Mouse (Mus musculus): ENCODE measurements at regions not wholly inside any gene's neighbourhood (a gene's known extent, or its start where the extent isn't known, plus 50 kb on each side); places are given as distances from the start of the nearest gene placed in this dataset.

- DNase-seq (ENCODE audit: extremely low read depth, low read depth): no peak
Observed at GRCm38 (mm10) chr13:84565644-84566532, 343.8 kb downstream of the Tmem161b start.

- DNase-seq (ENCODE audit: extremely low read depth, low read depth): no peak
Observed at GRCm38 (mm10) chr13:84566533-84566832, 344.4 kb downstream of the Tmem161b start.

GRCm38 (mm10) chr13:84569371-84569770 is 347.3 kb downstream of the Tmem161b start:
- no peak for DNase-seq (ENCODE audit: extremely low read depth, low read depth)

- DNase-seq (ENCODE audit: extremely low read depth, low read depth): no peak
Observed at GRCm38 (mm10) chr13:84570206-84570605, 348.1 kb downstream of the Tmem161b start.

GRCm38 (mm10) chr13:84570984-84571844 is 349.1 kb downstream of the Tmem161b start:
- no peak for DNase-seq (ENCODE audit: extremely low read depth, low read depth)

- no peak for DNase-seq (ENCODE audit: extremely low read depth, low read depth)
Observed at GRCm38 (mm10) chr13:84571845-84572193, 349.7 kb downstream of the Tmem161b start.

GRCm38 (mm10) chr13:84572231-84572630 is 350.1 kb downstream of the Tmem161b start:
- DNase-seq (ENCODE audit: extremely low read depth, low read depth): no peak

GRCm38 (mm10) chr13:84596585-84597142 is 374.6 kb downstream of the Tmem161b start:
- DNase-seq (ENCODE audit: extremely low read depth, low read depth): no peak

GRCm38 (mm10) chr13:84602612-84603011 is 380.5 kb downstream of the Tmem161b start:
- DNase-seq (ENCODE audit: extremely low read depth, low read depth): no peak

GRCm38 (mm10) chr13:84612497-84612896 is 390.4 kb downstream of the Tmem161b start:
- no peak for DNase-seq (ENCODE audit: extremely low read depth, low read depth)

GRCm38 (mm10) chr13:84613004-84613403 is 390.9 kb downstream of the Tmem161b start:
- no peak for DNase-seq (ENCODE audit: extremely low read depth, low read depth)

GRCm38 (mm10) chr13:84624691-84625090 is 402.6 kb downstream of the Tmem161b start:
- DNase-seq (ENCODE audit: extremely low read depth, low read depth): no peak

GRCm38 (mm10) chr13:84625527-84625926 is 403.4 kb downstream of the Tmem161b start:
- DNase-seq (ENCODE audit: extremely low read depth, low read depth): no peak

- no peak for DNase-seq (ENCODE audit: extremely low read depth, low read depth)
Observed at GRCm38 (mm10) chr13:84625927-84626326, 403.8 kb downstream of the Tmem161b start.

GRCm38 (mm10) chr13:84626397-84626796 is 404.3 kb downstream of the Tmem161b start:
- no peak for DNase-seq (ENCODE audit: extremely low read depth, low read depth)

- DNase-seq (ENCODE audit: extremely low read depth, low read depth): no peak
Observed at GRCm38 (mm10) chr13:84630686-84631085, 408.6 kb downstream of the Tmem161b start.

- no peak for DNase-seq (ENCODE audit: extremely low read depth, low read depth)
Observed at GRCm38 (mm10) chr13:84632493-84632892, 410.4 kb downstream of the Tmem161b start.

GRCm38 (mm10) chr13:84636831-84637230 is 414.7 kb downstream of the Tmem161b start:
- no peak for DNase-seq (ENCODE audit: extremely low read depth, low read depth)

GRCm38 (mm10) chr13:84637606-84638005 is 415.5 kb downstream of the Tmem161b start:
- DNase-seq (ENCODE audit: extremely low read depth, low read depth): no peak

- no peak for DNase-seq (ENCODE audit: extremely low read depth, low read depth)
Observed at GRCm38 (mm10) chr13:84638401-84638934, 416.4 kb downstream of the Tmem161b start.

GRCm38 (mm10) chr13:84639087-84640022 is 417.3 kb downstream of the Tmem161b start:
- no peak for DNase-seq (ENCODE audit: extremely low read depth, low read depth)
